Mouse (Mus musculus): ENCODE data around the gene Zfp287. TPM values are rescaled to one million over a fixed set of nuclear protein-coding genes. Genes with fewer than 3 reads are reported as not detected.

Gene Zfp287
- polyA plus RNA-seq, 1 experiment from 2014 or later = 3.8 TPM

DNA sequence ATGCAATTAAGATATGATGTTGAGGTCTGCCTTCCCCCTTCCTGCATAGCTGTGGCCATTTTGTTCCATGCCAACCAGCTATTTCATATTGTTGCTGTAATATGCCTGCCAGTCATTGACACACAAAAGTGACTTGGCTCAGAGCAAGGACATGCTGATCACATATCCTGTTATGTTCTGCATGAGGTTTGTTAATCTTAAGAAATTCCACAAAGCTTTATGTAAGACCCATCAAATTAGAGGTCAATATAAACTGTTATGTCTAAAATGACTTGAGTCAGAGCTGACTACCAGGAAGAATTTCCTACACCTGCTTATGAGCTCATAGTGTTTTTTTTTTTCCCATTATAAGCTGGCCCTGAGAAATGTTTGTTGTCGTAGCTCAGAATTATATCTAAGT, 30.5 kb downstream of the Zfp287 start:
- Histone ChIP-seq H3K4me1 (no peaks in the 10 kb centered on the region), H3K4me3 (no peak overlapping the region), H3K36me3 (no peaks in the 10 kb centered on the region), H3K9me3 (no peaks in the 10 kb centered on the region), H3K27me3 (replicated peaks) (no peaks in the 10 kb centered on the region), H3K27ac (replicated peaks) (no peak overlapping the region), H3K4me2 (no peak overlapping the region), H3K9ac (no peak overlapping the region)
- no peak for ATAC-seq (ENCODE audit: extremely low read depth, insufficient number of reproducible peaks, low FRiP score, low TSS enrichment)
- 66% methylated on average over 1 of the region's 1 CpGs for WGBS

DNA sequence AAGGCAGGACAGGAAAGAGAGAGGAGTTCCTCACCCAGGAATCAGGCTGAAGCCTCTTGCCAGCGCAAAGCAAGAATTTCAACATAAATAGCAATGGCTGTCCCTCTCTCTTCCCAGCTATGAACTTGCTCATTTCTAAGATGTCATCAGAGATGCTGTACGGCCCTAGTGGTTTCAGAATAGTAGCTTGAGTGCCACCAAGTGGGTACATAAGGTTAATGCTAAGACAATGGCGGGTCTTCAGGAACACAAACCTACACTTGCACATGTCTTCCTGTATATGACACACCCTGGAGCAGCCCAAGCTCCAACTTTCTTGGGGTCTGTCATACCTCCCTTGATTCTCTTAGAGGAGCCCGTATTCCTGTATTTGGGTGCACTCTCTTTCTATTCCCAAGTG, 32.0 kb downstream of the Zfp287 start:
- 53% methylated on average over 4 of the region's 4 CpGs for WGBS
- ATAC-seq (ENCODE audit: extremely low read depth, insufficient number of reproducible peaks, low FRiP score, low TSS enrichment) = no peak

DNA sequence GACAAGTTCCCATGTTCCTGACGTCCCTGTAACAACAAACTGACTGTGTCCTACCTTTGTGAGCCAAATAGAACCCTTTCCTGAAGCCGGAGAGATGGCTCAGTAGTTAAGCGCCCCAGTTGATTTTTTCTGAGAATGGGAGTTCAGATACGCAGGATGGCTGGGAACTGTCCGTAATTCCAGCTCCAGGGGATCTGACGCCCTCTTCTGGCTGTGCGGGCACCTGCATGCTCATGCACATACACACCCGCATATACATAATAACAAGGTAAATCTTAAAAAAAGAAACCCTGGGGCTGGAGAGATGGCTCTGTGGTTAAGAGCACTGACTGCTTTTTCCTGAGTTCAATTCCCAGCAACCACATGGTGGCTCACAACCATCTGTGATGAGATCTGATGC, 36.6 kb downstream of the Zfp287 start:
- Histone ChIP-seq H3K36me3 (no peaks in the 10 kb centered on the region), H3K4me1 (no peaks in the 10 kb centered on the region), H3K4me2 (no peak overlapping the region), H3K27me3 (replicated peaks) (no peaks in the 10 kb centered on the region), H3K9me3 (0 out of 2 replicates have a peak, but pooled peaks cover 3% of the 10 kb centered on the region), H3K27ac (replicated peaks) (no peak overlapping the region), H3K9ac (no peak overlapping the region), H3K4me3 (no peak overlapping the region)
- ATAC-seq (ENCODE audit: extremely low read depth, insufficient number of reproducible peaks, low FRiP score, low TSS enrichment) = no peak
- 89% methylated on average over 8 of the region's 8 CpGs for WGBS

More for the DNA sequence above, 32.0 kb downstream of the Zfp287 start:
- Histone ChIP-seq H3K27ac (replicated peaks) (no peak overlapping the region), H3K4me2 (no peak overlapping the region), H3K4me3 (no peak overlapping the region), H3K4me1 (no peaks in the 10 kb centered on the region), H3K9ac (no peak overlapping the region), H3K27me3 (replicated peaks) (no peaks in the 10 kb centered on the region), H3K9me3 (0 out of 2 replicates have a peak, but pooled peaks cover 3% of the 10 kb centered on the region), H3K36me3 (no peaks in the 10 kb centered on the region)

DNA sequence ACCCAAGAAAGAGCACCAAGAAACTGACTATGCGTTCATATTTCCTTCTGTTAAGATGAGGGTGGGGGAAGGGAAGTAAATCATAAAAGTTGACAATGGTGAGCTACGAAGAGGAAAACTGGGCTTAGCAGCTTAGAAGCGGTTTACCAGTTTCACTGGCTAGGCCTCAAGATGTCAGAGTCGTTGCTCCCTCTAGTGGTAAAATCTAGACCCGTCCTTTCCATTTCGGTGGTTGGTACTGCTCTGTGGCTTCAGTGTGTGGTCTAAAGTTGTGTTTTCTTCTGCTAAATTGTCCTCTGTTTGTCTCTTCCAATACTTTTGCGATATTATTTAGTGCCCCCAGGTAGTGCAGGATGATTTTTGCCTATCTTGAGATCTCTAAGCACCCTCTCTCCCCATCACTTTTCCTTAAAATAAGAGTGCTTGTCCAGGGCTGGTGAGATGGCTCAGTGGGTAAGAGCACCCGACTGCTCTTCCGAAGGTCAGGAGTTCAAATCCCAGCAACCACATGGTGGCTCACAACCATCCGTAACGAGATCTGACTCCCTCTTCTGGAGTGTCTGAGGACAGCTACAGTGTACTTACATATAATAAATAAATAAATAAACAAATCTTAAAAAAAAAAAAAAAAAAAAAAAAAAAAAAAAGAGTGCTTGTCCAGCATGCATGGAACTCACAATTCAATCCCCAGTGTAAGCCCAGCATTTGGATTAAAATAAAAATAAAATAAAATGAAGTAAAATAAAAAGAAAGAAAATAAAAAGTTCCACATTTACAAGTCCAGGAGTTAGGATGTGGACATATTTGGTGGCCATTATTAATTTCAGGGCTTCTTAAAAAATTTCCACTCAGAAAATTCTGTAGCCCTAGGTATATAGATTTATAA, 38.2 kb downstream of the Zfp287 start:
- 25% methylated on average over 10 of the region's 11 CpGs for WGBS
- Histone ChIP-seq H3K4me3 (no peak overlapping the region), H3K9ac (no peak overlapping the region), H3K9me3 (0 out of 2 replicates have a peak, but pooled peaks cover 3% of the 10 kb centered on the region), H3K4me2 (no peak overlapping the region), H3K4me1 (no peaks in the 10 kb centered on the region), H3K36me3 (no peaks in the 10 kb centered on the region), H3K27ac (replicated peaks) (no peak overlapping the region), H3K27me3 (replicated peaks) (no peaks in the 10 kb centered on the region)
- peak; percentile 51; the same call in 1 of the 2 replicates for ATAC-seq (ENCODE audit: extremely low read depth, insufficient number of reproducible peaks, low FRiP score, low TSS enrichment)

DNA sequence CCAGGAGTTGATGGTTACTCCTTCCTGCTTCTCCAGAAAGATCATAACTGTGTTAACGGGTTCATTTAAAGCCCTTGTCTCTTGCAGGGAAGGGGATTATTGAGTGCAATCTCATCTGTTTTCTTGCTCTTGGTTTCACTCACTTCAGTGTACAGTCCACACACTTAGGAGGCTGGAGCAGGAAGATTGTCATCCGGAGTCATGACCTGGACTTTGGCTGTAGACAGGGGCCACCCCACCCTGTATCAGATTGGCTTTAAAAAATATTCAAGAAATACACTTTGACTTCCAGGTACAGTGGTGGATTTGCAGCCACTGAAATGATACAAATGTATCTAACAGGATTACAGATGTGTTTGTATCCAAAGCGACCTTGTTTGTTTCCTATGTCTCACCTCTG, 40.1 kb downstream of the Zfp287 start:
- H3K9ac ChIP-seq = no peak overlapping the region
- WGBS = 76% methylated on average over 3 of the region's 3 CpGs
- no peak overlapping the region for H3K4me2 ChIP-seq
- H3K36me3 ChIP-seq = no peaks in the 10 kb centered on the region
- H3K4me3 ChIP-seq = no peak overlapping the region
- no peaks in the 10 kb centered on the region for H3K4me1 ChIP-seq
- no peak overlapping the region for H3K27ac ChIP-seq (replicated peaks)
- no peak for ATAC-seq (ENCODE audit: extremely low read depth, insufficient number of reproducible peaks, low FRiP score, low TSS enrichment)
- no peaks in the 10 kb centered on the region for H3K27me3 ChIP-seq (replicated peaks)
- H3K9me3 ChIP-seq = 0 out of 2 replicates have a peak, but pooled peaks cover 3% of the 10 kb centered on the region

DNA sequence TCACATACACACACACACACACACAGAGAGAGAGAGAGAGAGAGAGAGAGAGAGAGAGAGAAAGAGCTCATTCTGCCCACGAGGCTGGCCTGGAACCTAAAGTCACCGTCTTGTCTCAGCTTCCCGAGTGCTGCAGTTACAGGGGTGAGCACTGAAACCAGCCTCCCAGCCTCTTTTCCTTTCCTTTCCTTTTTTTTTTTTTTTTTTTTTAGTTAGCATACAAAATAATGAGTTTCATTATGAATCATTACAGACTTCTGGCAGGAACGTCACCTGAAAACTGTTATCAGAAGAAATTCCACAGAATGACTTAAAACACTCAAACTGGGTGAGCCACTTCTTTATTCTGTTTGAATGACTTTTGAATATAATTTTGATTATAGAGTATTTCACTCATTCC, 51.8 kb downstream of the Zfp287 start:
- no peak overlapping the region for H3K4me2 ChIP-seq
- no peaks in the 10 kb centered on the region for H3K9me3 ChIP-seq
- WGBS = 72% methylated on average over 4 of the region's 4 CpGs
- peaks cover 4% of the 10 kb centered on the region; the same call in 1 of the 2 replicates for H3K4me1 ChIP-seq
- no peak overlapping the region for H3K4me3 ChIP-seq
- no peak for ATAC-seq (ENCODE audit: extremely low read depth, insufficient number of reproducible peaks, low FRiP score, low TSS enrichment)
- H3K36me3 ChIP-seq = no peaks in the 10 kb centered on the region
- H3K27ac ChIP-seq (replicated peaks) = no peak overlapping the region
- H3K27me3 ChIP-seq (replicated peaks) = no peaks in the 10 kb centered on the region
- no peak overlapping the region for H3K9ac ChIP-seq

DNA sequence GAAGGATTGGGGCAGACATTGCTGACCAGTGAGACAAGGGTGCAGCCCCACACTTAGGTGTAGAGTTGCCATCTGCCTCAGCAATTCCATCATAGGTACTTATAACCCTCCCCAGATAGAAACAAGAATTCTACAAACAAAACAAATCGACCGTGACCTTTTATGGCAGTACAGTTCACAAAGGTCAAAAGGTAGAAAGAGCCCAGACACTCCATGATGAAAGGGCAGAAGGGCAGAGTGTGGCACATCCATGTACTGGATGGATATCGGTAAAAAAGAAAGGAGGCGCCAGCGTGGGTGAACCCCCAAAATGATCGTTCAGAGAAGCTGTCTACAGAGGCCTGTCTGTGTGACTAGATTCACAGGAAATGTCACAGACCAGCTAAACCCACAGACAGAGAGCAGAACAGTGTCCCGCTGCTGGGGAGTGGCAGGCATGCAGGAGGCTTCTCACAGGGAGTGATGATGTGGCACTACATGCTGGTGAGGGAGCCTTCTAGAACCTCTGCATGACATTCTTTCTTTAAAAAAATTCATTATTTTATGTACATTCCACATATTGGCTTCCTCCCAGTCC, 52.8 kb downstream of the Zfp287 start:
- Histone ChIP-seq H3K36me3 (no peaks in the 10 kb centered on the region), H3K4me3 (no peak overlapping the region), H3K9ac (0 out of 2 replicates have a peak overlapping the region, but pooled peaks have one; percentile 14), H3K4me2 (no peak overlapping the region), H3K9me3 (no peaks in the 10 kb centered on the region), H3K27me3 (replicated peaks) (no peaks in the 10 kb centered on the region), H3K27ac (replicated peaks) (no peak overlapping the region), H3K4me1 (peaks cover 4% of the 10 kb centered on the region; the same call in 1 of the 2 replicates)
- 76% methylated on average over 7 of the region's 7 CpGs for WGBS
- ATAC-seq (ENCODE audit: extremely low read depth, insufficient number of reproducible peaks, low FRiP score, low TSS enrichment) = no peak

DNA sequence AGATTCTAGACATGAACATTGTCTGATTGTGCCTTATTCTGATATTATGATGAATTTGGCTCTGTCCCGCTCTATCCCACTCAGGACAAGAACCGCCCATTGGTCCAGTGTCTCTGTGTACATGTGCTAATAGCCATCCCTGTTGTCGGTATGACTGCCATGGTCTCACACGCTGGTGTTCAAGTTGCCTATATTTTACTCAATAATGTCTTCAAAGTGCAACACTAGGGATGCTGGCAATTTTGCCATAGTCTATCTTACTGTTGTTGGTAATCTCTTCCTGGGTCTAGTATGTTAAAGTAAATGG, 55.5 kb downstream of the Zfp287 start:
- H3K27ac ChIP-seq (replicated peaks) = no peak overlapping the region
- H3K36me3 ChIP-seq = no peaks in the 10 kb centered on the region
- no peak overlapping the region for H3K4me3 ChIP-seq
- H3K27me3 ChIP-seq (replicated peaks) = no peaks in the 10 kb centered on the region
- no peak overlapping the region for H3K9ac ChIP-seq
- 82% methylated on average over 4 of the region's 4 CpGs for WGBS
- H3K4me2 ChIP-seq = no peak overlapping the region
- peaks cover 4% of the 10 kb centered on the region; the same call in 1 of the 2 replicates for H3K4me1 ChIP-seq
- no peak for ATAC-seq (ENCODE audit: extremely low read depth, insufficient number of reproducible peaks, low FRiP score, low TSS enrichment)
- no peaks in the 10 kb centered on the region for H3K9me3 ChIP-seq

DNA sequence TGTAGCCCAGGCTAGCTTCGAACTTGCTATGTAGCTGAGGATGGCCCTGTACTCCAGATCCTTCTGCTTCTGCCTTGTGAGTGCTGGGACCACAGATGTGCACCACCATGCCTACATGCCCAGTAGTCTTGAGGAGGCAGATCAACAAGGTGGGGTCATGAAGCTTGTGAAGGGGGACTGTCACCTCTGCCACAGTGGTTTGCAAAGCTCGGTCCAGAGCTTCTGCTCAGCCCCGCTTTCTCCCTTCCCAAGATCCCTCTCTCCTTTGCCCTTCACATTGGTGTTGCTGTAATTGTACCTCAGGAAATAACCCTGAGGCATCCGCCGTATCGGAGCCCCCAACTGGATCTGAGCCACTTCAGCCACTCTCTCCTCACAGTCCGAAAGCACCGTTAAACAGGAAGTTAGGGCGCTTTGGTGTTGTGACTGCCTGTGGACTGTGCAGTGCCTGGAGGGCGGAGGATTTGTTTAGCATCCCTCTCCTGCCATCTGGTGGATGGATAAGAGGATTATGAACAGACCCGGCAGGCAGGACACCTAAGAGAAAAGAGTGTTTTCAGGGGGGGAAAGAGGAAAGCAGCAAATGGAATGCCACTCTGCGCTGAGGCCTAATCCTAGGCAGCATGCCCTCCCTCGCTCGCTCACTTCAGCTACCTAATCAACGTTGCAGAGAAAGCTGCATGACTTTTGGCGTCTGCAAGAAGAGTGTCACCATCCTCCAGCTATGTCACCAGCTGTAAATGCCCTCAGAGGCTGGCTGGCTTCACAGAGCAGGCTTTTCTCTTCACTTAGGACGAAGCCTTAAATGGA, 56.0 kb downstream of the Zfp287 start:
- Histone ChIP-seq H3K9me3 (no peaks in the 10 kb centered on the region), H3K36me3 (no peaks in the 10 kb centered on the region), H3K4me1 (peaks cover 4% of the 10 kb centered on the region; the same call in 1 of the 2 replicates), H3K27me3 (replicated peaks) (no peaks in the 10 kb centered on the region), H3K9ac (peak overlapping the region; percentile 82), H3K4me3 (peak overlapping the region; percentile 46), H3K27ac (replicated peaks) (peak overlapping the region; percentile 36), H3K4me2 (peak overlapping the region; percentile 70)
- WGBS = 17% methylated on average over 17 of the region's 17 CpGs
- peak; percentile 51; the same call in 1 of the 2 replicates for ATAC-seq (ENCODE audit: extremely low read depth, insufficient number of reproducible peaks, low FRiP score, low TSS enrichment)

DNA sequence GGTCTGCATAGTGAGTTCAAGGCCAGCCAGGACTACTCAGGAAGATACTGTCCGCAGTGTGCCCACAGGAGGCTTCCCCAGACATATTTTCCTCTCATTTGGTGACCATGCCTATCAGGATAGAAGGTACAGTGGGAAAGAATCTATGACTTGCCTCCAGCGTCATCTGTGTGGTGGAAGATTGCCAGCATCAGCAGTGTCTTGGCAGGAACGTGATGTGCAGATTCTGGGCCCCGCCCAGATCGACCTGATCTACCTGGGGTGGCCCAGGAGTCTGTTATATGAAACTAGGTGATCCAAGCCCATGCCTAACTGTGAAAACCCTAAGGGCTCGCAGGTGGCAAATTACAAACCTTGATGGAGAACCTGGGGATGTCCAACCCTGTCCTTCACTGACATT, 61.7 kb downstream of the Zfp287 start:
- no peak overlapping the region for H3K9ac ChIP-seq
- peaks cover 20% of the 10 kb centered on the region for H3K4me1 ChIP-seq
- no peak overlapping the region for H3K4me3 ChIP-seq
- ATAC-seq (ENCODE audit: extremely low read depth, insufficient number of reproducible peaks, low FRiP score, low TSS enrichment) = no peak
- H3K4me2 ChIP-seq = no peak overlapping the region
- H3K27ac ChIP-seq (replicated peaks) = no peak overlapping the region
- 84% methylated on average over 6 of the region's 6 CpGs for WGBS
- H3K27me3 ChIP-seq (replicated peaks) = no peaks in the 10 kb centered on the region
- no peaks in the 10 kb centered on the region for H3K9me3 ChIP-seq
- peaks cover 19% of the 10 kb centered on the region for H3K36me3 ChIP-seq

DNA sequence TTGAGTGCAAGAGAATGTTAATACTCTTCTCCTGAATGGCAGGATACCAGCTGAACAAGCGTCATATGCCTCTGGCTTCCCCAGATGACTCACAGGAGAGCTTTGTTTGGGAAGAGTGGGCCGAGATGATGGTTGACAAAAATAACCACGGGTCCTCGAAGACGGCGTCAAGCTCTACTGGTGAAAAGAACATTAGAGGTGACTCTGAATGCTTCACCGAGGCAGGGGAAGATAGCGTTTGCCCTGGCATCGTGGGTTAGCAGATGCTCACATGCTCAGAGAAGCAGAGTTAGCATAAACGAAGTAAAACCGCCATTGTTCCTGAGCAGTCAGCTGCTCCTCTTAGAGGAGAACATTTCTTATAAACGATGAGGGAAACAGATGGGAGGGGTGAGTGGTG, 62.2 kb downstream of the Zfp287 start:
- no peak for ATAC-seq (ENCODE audit: extremely low read depth, insufficient number of reproducible peaks, low FRiP score, low TSS enrichment)
- H3K9ac ChIP-seq = no peak overlapping the region
- H3K4me3 ChIP-seq = no peak overlapping the region
- no peaks in the 10 kb centered on the region for H3K9me3 ChIP-seq
- peaks cover 20% of the 10 kb centered on the region for H3K4me1 ChIP-seq
- 32% methylated on average over 12 of the region's 12 CpGs for WGBS
- H3K27ac ChIP-seq (replicated peaks) = 0 out of 2 replicates have a peak overlapping the region, but pooled peaks have one; percentile 21
- H3K4me2 ChIP-seq = 0 out of 2 replicates have a peak overlapping the region, but pooled peaks have one; percentile 20
- H3K27me3 ChIP-seq (replicated peaks) = no peaks in the 10 kb centered on the region
- peaks cover 24% of the 10 kb centered on the region for H3K36me3 ChIP-seq
